Mouse (Mus musculus): ENCODE results near the gene Mlx. TPM values are rescaled to one million over a fixed set of nuclear protein-coding genes. Genes with fewer than 3 reads are reported as not detected.

Mlx gene
- polyA plus RNA-seq, 1 experiment from 2014 or later = 43.6 TPM

GRCm38 (mm10) chr11:101070189-101070527 lies 16.9 kb upstream of the Mlx start:
- WGBS = 0% methylated on average over 36 of the region's 36 CpGs
- peaks cover 11% of the 10 kb centered on the region; the same call in 1 of the 2 replicates for H3K4me1 ChIP-seq (replicated peaks; ENCODE audit: control insufficient read depth, insufficient read depth, low read length)
- H3K27ac ChIP-seq (ENCODE audit: low read depth) = no peak overlapping the region
- peak overlapping the region; percentile 64 for H3K9ac ChIP-seq (ENCODE audit: low read length)
- ATAC-seq (replicated peaks; ENCODE audit: low FRiP score, low TSS enrichment, low read depth) (peak; percentile 40), DNase-seq (ENCODE audit: low spot score) (no peak)
- H3K4me3 ChIP-seq (ENCODE audit: low read depth, low read length) = peak overlapping the region; percentile 70
- H3K4me2 ChIP-seq (ENCODE audit: low read length) = peak overlapping the region; percentile 99
- H3K36me3 ChIP-seq (ENCODE audit: control insufficient read depth, insufficient read depth, low read length) = no peaks in the 10 kb centered on the region
- 0 out of 2 replicates have a peak, but pooled peaks cover 3% of the 10 kb centered on the region for H3K27me3 ChIP-seq (replicated peaks; ENCODE audit: control insufficient read depth, insufficient read depth, low read length)
- H3K9me3 ChIP-seq (ENCODE audit: control insufficient read depth, low read length) = no peaks in the 10 kb centered on the region

- Histone ChIP-seq H3K36me3 (ENCODE audit: control insufficient read depth, insufficient read depth, low read length) (no peaks in the 10 kb centered on the region), H3K9me3 (ENCODE audit: control insufficient read depth, low read length) (no peaks in the 10 kb centered on the region), H3K4me3 (ENCODE audit: low read depth, low read length) (no peak overlapping the region), H3K9ac (ENCODE audit: low read length) (no peak overlapping the region), H3K4me2 (ENCODE audit: low read length) (peak overlapping the region; percentile 99; the same call in 1 of the 2 replicates), H3K27me3 (replicated peaks; ENCODE audit: control insufficient read depth, insufficient read depth, low read length) (0 out of 2 replicates have a peak, but pooled peaks cover 3% of the 10 kb centered on the region), H3K27ac (ENCODE audit: low read depth) (no peak overlapping the region), H3K4me1 (replicated peaks; ENCODE audit: control insufficient read depth, insufficient read depth, low read length) (peaks cover 11% of the 10 kb centered on the region; the same call in 1 of the 2 replicates)
- 76% methylated on average over 6 of the region's 6 CpGs for WGBS
- DNase-seq (ENCODE audit: low spot score) = no peak
- no peak for ATAC-seq (replicated peaks; ENCODE audit: low FRiP score, low TSS enrichment, low read depth)
These were observed 16.1 kb upstream of the Mlx start for GRCm38 (mm10) chr11:101070987-101071386.

- 78% methylated on average over 14 of the region's 14 CpGs for WGBS
- Histone ChIP-seq H3K4me1 (replicated peaks; ENCODE audit: control insufficient read depth, insufficient read depth, low read length) (peaks cover 5% of the 10 kb centered on the region; the same call in 1 of the 2 replicates), H3K4me2 (ENCODE audit: low read length) (no peak overlapping the region), H3K9ac (ENCODE audit: low read length) (no peak overlapping the region), H3K27me3 (replicated peaks; ENCODE audit: control insufficient read depth, insufficient read depth, low read length) (peaks cover 5% of the 10 kb centered on the region; the same call in 1 of the 2 replicates), H3K4me3 (ENCODE audit: low read depth, low read length) (no peak overlapping the region), H3K9me3 (ENCODE audit: control insufficient read depth, low read length) (no peaks in the 10 kb centered on the region), H3K36me3 (ENCODE audit: control insufficient read depth, insufficient read depth, low read length) (no peaks in the 10 kb centered on the region), H3K27ac (ENCODE audit: low read depth) (no peak overlapping the region)
- ATAC-seq (replicated peaks; ENCODE audit: low FRiP score, low TSS enrichment, low read depth) (no peak), DNase-seq (ENCODE audit: low spot score) (no peak)
These were observed 15.2 kb upstream of the Mlx start for GRCm38 (mm10) chr11:101071810-101072428.

GRCm38 (mm10) chr11:101078121-101078520 lies 9.0 kb upstream of the Mlx start, which contains the start of gene Hsd17b1:
Gene Hsd17b1 (plus strand): TSS chr11:101078411.
- no peak within 1 kb of the TSS for H3K27ac ChIP-seq (ENCODE audit: low read depth)
- 69% methylated on average over 9 of the region's 9 CpGs for WGBS
- no peak for ATAC-seq (replicated peaks; ENCODE audit: low FRiP score, low TSS enrichment, low read depth)

GRCm38 (mm10) chr11:101079746-101080145 lies 7.3 kb upstream of the Mlx start:
- peaks cover 47% of the 10 kb centered on the region for H3K27me3 ChIP-seq (replicated peaks; ENCODE audit: control insufficient read depth, insufficient read depth, low read length)
- DNase-seq (ENCODE audit: low spot score) (no peak), ATAC-seq (replicated peaks; ENCODE audit: low FRiP score, low TSS enrichment, low read depth) (no peak)
- no peak overlapping the region for H3K27ac ChIP-seq (ENCODE audit: low read depth)
- H3K4me3 ChIP-seq (ENCODE audit: low read depth, low read length) = peak overlapping the region; percentile 11
- WGBS = 2% methylated on average over 27 of the region's 27 CpGs
- no peaks in the 10 kb centered on the region for H3K9me3 ChIP-seq (ENCODE audit: control insufficient read depth, low read length)
- H3K4me2 ChIP-seq (ENCODE audit: low read length) = peak overlapping the region; percentile 30
- H3K36me3 ChIP-seq (ENCODE audit: control insufficient read depth, insufficient read depth, low read length) = peaks cover under 1% of the 10 kb centered on the region; the same call in 1 of the 2 replicates
- H3K4me1 ChIP-seq (replicated peaks; ENCODE audit: control insufficient read depth, insufficient read depth, low read length) = peaks cover 16% of the 10 kb centered on the region; the same call in 1 of the 2 replicates
- H3K9ac ChIP-seq (ENCODE audit: low read length) = no peak overlapping the region

More at GRCm38 (mm10) chr11:101078121-101078520, 9.0 kb upstream of the Mlx start, which contains the start of gene Hsd17b1:
- DNase-seq (ENCODE audit: low spot score) = no peak
- H3K27me3 ChIP-seq (replicated peaks; ENCODE audit: control insufficient read depth, insufficient read depth, low read length) = peaks cover 47% of the 10 kb centered on the region
- H3K36me3 ChIP-seq (ENCODE audit: control insufficient read depth, insufficient read depth, low read length) = no peaks in the 10 kb centered on the region
- H3K4me1 ChIP-seq (replicated peaks; ENCODE audit: control insufficient read depth, insufficient read depth, low read length) = peaks cover 7% of the 10 kb centered on the region; the same call in 1 of the 2 replicates
- H3K4me3 ChIP-seq (ENCODE audit: low read depth, low read length) = no peak within 1 kb of the TSS
- H3K9ac ChIP-seq (ENCODE audit: low read length) = no peak within 1 kb of the TSS
- H3K4me2 ChIP-seq (ENCODE audit: low read length) = no peak within 1 kb of the TSS
- no peaks in the 10 kb centered on the region for H3K9me3 ChIP-seq (ENCODE audit: control insufficient read depth, low read length)

GRCm38 (mm10) chr11:101080421-101080820 lies 6.7 kb upstream of the Mlx start:
- Histone ChIP-seq H3K4me1 (replicated peaks; ENCODE audit: control insufficient read depth, insufficient read depth, low read length) (peaks cover 16% of the 10 kb centered on the region; the same call in 1 of the 2 replicates), H3K9me3 (ENCODE audit: control insufficient read depth, low read length) (no peaks in the 10 kb centered on the region), H3K27me3 (replicated peaks; ENCODE audit: control insufficient read depth, insufficient read depth, low read length) (peaks cover 47% of the 10 kb centered on the region), H3K36me3 (ENCODE audit: control insufficient read depth, insufficient read depth, low read length) (peaks cover 7% of the 10 kb centered on the region; the same call in 1 of the 2 replicates), H3K4me3 (ENCODE audit: low read depth, low read length) (no peak overlapping the region), H3K4me2 (ENCODE audit: low read length) (no peak overlapping the region), H3K9ac (ENCODE audit: low read length) (no peak overlapping the region), H3K27ac (ENCODE audit: low read depth) (no peak overlapping the region)
- DNase-seq (ENCODE audit: low spot score) (no peak), ATAC-seq (replicated peaks; ENCODE audit: low FRiP score, low TSS enrichment, low read depth) (no peak)
- whole genome bisulfite sequencing = 71% methylated on average over 5 of the region's 5 CpGs

- Histone ChIP-seq H3K4me1 (replicated peaks; ENCODE audit: control insufficient read depth, insufficient read depth, low read length) (peaks cover 24% of the 10 kb centered on the region), H3K9ac (ENCODE audit: low read length) (peak overlapping the region; percentile 77), H3K4me3 (ENCODE audit: low read depth, low read length) (peak overlapping the region; percentile 69), H3K27ac (ENCODE audit: low read depth) (peak overlapping the region; percentile 91; the same call in 1 of the 2 replicates), H3K27me3 (replicated peaks; ENCODE audit: control insufficient read depth, insufficient read depth, low read length) (peaks cover 47% of the 10 kb centered on the region), H3K9me3 (ENCODE audit: control insufficient read depth, low read length) (no peaks in the 10 kb centered on the region), H3K4me2 (ENCODE audit: low read length) (peak overlapping the region; percentile 87), H3K36me3 (ENCODE audit: control insufficient read depth, insufficient read depth, low read length) (peaks cover 12% of the 10 kb centered on the region; the same call in 1 of the 2 replicates)
- no peak for DNase-seq (ENCODE audit: low spot score)
- no peak for ATAC-seq (replicated peaks; ENCODE audit: low FRiP score, low TSS enrichment, low read depth)
- WGBS = 5% methylated on average over 10 of the region's 10 CpGs
These were observed 5.4 kb upstream of the Mlx start for GRCm38 (mm10) chr11:101081659-101082058.

- peak within 1 kb of the TSS; percentile 91 for H3K27ac ChIP-seq (ENCODE audit: low read depth)
- H3K36me3 ChIP-seq (ENCODE audit: control insufficient read depth, insufficient read depth, low read length) = peaks cover 12% of the 10 kb centered on the region; the same call in 1 of the 2 replicates
- peaks cover 26% of the 10 kb centered on the region for H3K4me1 ChIP-seq (replicated peaks; ENCODE audit: control insufficient read depth, insufficient read depth, low read length)
- peak; percentile 86 for ATAC-seq (replicated peaks; ENCODE audit: low FRiP score, low TSS enrichment, low read depth)
- WGBS = under 1% methylated on average over 51 of the region's 51 CpGs
- H3K4me3 ChIP-seq (ENCODE audit: low read depth, low read length) = peak within 1 kb of the TSS; percentile 69
- no peaks in the 10 kb centered on the region for H3K9me3 ChIP-seq (ENCODE audit: control insufficient read depth, low read length)
- H3K9ac ChIP-seq (ENCODE audit: low read length) = peak within 1 kb of the TSS; percentile 77
- peaks cover 40% of the 10 kb centered on the region for H3K27me3 ChIP-seq (replicated peaks; ENCODE audit: control insufficient read depth, insufficient read depth, low read length)
- H3K4me2 ChIP-seq (ENCODE audit: low read length) = peak within 1 kb of the TSS; percentile 87
- peak; percentile 94 for DNase-seq (ENCODE audit: low spot score)
These were observed 4.6 kb upstream of the Mlx start, which contains the start of gene Coasy for GRCm38 (mm10) chr11:101082208-101083082. Gene Coasy (plus strand): TSS chr11:101082565.
